Mouse (Mus musculus) MN1 (cell line): ENCODE results near the gene Ksr2.

Experiments
- DNase-seq: peaks from one replicate; pipeline ENCODE4 v3.0.0-alpha.2; 2016; ENCODE audit warnings: low spot score

Gene Ksr2

GRCm38 (mm10) chr5:117689840-117690239 lies 276.0 kb downstream of the Ksr2 start:
- no peak for DNase-seq

- DNase-seq, result no peak
These were observed 277.5 kb downstream of the Ksr2 start for GRCm38 (mm10) chr5:117691271-117691670.

- DNase-seq, result no peak
These were observed 279.8 kb downstream of the Ksr2 start for GRCm38 (mm10) chr5:117693557-117693956.

DNA sequence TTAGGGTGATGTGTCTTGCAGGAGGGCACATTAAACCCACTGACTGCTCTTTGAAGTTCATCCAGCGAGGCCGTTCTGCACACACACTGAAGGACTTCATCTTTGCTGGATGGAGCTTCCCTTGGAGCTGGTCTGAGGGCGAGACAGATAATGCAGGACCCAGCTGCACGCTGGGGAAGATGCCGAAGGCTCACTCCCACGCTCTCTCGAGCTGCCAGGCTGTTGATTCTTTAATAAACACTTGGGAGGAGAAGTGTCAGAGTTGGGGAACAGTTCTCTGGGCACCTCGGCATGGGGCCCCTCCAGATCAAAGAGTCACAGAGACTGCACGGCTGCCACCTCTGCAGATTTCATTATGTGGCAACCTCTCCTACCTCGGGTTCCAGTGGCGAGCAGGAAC lies 280.8 kb downstream of the Ksr2 start:
- no peak for DNase-seq

DNA sequence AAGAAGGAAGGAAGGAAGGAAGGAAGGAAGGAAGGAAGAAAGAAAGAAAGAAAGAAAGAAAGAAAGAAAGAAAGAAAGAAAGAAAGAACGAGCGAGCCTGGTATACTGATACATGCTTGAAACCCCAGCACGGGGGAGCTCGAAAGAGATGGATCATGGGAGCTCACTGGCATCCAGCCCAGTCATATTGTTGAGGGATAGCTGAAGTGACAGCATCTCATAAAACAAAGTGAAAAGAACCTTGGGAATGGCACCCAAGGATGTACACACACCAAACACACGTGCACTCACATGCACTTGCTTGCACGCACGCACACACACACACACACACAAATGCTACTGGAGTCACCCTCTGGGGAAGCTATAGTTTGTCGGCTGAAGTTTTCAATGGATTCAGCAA lies 282.6 kb downstream of the Ksr2 start:
- no peak for DNase-seq

GRCm38 (mm10) chr5:117697589-117697988 lies 283.8 kb downstream of the Ksr2 start:
- no peak for DNase-seq

- DNase-seq, result no peak
These were observed 290.6 kb downstream of the Ksr2 start for GRCm38 (mm10) chr5:117704371-117704770.

DNA sequence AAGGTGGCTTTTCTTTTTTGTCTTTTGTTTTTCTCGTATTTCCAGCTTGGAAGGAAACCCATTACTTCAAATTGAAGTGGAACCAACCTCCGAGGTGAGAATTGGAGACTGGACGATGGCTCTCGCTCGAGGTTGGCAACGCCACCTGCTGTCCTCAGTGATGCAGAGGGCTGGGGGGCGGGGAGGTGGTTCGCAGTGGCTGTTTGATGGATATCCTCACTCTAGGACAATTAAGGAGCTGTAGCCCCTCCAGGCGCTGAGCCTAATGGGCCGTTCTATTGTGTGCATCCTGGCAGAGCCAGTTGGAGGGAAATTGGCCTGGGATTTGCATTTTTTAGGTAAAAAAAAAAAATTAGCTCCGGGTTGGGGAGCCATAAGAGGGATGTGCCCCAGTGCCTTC lies 292.8 kb downstream of the Ksr2 start:
- no peak for DNase-seq

- DNase-seq, result no peak
These were observed 295.5 kb downstream of the Ksr2 start for GRCm38 (mm10) chr5:117709306-117709705.

- no peak for DNase-seq
These were observed 297.8 kb downstream of the Ksr2 start for GRCm38 (mm10) chr5:117711636-117712035.

- DNase-seq, result peak; percentile 34
These were observed 298.4 kb downstream of the Ksr2 start for GRCm38 (mm10) chr5:117712207-117712606.

DNA sequence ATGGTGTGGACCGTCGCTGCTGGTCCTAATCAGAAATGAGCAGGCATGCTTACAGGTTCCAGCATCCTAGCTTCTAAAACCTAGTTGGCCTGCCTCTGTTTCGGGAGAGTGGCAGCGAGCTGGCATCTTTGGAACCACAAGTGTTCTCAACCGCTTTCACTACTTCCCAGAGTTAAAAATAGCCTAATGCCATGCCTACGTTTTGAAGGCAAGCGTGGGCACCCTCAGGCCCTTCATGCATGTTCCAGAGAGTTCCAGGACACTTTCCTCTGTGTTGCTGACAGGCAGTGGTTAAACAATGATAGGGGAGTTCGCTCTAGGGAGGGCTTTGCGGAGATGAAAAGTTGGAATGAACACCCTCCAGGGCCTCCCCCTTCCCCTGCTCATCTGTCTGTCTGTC lies 303.3 kb downstream of the Ksr2 start:
- DNase-seq, result no peak

DNA sequence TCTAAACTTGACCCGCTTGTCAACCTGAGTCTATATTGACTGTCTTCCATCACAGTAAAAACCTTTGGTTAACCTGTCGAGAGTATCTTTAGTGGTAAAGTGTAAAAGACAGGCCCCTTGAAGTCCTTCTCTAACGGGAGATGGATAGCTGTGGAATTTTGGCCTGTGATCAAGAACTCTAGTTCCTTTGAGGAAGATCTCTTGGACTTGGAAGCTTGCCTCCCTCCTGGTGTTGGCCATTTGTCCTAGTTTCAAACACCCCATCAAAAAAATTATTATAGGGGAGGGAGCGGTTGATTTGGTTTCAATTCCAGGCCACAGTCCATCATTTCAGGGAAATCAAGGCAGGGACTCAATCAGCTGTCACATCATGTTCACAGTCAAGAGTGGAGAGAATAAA lies 309.5 kb downstream of the Ksr2 start:
- no peak for DNase-seq

DNA sequence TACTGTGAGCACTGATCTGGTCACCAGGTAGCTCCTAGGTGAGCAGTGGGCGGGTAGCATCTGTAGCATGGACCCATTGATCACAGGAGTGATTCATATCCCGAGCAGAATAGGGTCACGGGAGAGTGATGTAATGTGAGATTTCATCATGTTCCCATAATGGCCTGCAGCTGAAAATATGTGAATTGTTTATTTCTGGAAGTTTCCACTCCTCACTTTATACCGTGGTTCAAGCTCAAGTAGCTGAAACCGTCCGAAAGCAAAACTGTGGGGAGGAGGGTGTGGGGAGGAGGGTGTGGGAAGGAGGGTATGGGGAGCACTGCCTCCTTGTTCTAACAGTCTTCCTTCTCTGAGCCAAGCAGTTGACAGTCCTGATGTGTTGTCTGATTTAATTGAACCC lies 312.7 kb downstream of the Ksr2 start:
- no peak for DNase-seq

- DNase-seq, result no peak
These were observed 313.3 kb downstream of the Ksr2 start for GRCm38 (mm10) chr5:117727138-117727537.

DNA sequence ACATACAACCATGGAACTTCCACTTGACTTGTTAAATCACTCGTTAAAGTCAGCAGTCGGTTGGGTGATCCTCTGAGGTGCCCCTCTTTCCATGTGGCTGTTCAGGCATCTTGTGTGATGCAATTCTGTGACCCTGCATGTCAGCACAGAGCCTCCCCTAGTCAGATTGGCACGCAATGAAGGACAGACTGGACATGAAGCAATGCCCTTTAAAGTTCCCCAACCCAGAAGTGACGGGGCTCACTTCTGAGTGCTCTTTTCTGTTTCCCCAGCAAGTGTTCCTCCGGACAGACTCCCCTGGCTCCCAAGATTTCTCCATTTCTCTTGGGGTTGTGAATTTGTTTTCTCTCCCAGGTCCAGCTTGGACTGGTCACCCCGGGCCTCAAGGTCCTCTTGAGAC lies 317.5 kb downstream of the Ksr2 start:
- DNase-seq, result no peak

GRCm38 (mm10) chr5:117744654-117745178 lies 330.9 kb downstream of the Ksr2 start:
- DNase-seq, result no peak

GRCm38 (mm10) chr5:117749353-117749752 lies 335.6 kb downstream of the Ksr2 start:
- no peak for DNase-seq

- DNase-seq, result no peak
These were observed 344.1 kb downstream of the Ksr2 start for GRCm38 (mm10) chr5:117757696-117758482.

DNA sequence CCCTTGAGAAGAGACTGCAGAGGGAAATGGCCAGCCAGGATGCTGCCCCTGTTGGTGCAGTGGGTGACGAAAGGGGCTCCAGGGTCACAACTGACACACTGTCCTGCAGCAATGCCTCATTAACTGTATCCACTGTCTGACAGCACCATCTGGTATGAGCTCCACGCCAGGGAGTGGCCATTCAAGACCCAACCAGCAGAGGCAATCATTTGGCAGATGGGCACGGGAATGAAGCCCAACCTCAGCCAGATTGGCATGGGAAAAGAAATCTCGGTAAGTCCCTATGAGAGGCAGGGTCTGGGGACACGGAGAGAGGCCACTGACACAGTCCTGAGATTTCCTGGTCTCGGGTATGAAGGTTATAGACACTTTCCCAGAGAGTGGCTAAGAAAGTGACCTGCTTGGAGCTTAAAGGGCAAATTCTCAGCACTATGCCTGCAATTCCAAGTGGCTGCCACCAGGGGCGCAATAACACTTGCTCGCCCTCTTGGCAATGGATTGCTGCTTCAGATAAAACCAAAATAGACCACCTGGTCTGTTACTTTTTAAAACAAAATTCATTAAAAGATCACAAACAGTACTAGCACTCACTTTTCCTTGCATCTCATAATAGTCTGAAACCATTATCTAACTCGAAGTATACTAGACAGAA lies 347.5 kb downstream of the Ksr2 start:
- no peak for DNase-seq

- no peak for DNase-seq
These were observed 350.7 kb downstream of the Ksr2 start for GRCm38 (mm10) chr5:117764496-117764895.

- DNase-seq, result peak; percentile 73
These were observed 365.4 kb downstream of the Ksr2 start for GRCm38 (mm10) chr5:117779175-117779574.

GRCm38 (mm10) chr5:117780681-117781080 lies 366.9 kb downstream of the Ksr2 start, which contains the start of gene Nos1:
Gene Nos1 (plus strand): TSS chr5:117781032.
- peak; percentile 87 for DNase-seq
